Mouse (Mus musculus): ENCODE measurements around the gene Nktr.
A peak's percentile ranks its signal among the peaks of the same experiment; 100 is the strongest.

The Nktr gene

DNA sequence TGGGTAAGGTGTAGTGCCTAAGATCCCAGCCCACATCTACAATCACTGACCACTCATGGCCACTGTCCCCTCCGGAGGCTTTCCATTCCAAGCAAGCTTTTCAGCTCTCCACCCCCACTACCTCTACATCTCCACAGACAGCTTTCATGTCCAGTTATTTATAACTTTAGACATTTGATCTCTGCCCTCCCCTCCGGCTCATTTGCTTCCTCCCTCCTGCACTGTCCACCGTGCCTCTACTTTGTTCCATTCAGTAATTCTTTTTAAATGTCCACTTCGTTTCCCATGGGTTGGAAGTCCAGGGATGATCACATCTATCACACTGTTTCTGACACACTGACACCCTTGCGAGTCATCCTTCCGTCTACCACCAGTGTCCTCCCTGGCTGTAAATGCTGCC lies 11.2 kb upstream of the Nktr start:
- no peak for DNase-seq (ENCODE audit: low spot score in 2 of 2)

DNA sequence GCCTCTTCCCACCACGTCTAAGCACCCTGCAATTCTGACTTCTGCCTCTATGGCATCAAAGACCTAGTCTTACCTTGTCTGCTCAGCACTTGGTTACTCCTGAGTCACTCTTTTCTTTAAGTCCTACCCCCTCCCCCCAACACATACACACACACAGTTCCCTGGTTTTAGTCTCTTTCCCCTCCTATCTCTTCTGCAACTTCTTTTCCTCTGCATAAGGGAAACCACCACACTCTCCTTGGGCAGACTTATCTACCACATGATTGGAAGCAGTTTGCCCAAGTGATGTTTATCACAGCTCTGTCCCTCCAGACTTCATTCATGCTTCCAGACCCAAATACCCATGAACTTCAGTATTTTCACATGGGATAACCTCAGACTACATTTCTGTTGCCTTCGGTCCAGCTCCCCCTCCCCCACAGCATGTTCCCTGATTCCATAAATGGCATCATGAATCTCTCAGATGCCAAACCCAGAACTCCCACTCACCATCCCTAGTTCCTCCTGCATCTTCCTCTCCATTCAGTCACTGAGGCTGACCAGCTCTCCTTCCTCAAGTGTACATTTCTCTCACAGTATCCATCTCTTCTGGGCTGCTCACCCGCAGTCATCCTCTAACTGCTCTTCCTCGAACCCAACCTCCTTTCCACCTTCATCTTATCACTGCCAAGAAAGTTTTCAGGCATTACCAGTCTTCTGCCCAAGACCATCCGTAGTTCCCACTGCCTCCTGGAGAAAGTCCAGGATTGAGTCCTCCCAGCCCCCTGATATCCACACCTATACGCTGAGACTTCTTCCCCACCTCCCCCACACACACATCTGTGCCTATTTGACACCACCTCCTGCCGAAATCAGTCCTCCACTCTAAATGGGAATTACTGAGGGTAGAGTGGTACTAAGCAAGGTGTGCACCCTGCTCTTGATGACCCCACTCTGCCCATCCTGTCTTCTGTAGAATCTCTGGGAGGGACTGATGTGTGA lies 10.2 kb upstream of the Nktr start:
- peak in 1 of 2 experiments; percentile 7 for DNase-seq (ENCODE audit: low spot score in 2 of 2)

- DNase-seq (ENCODE audit: low spot score in 2 of 2) = peak; percentile 98 to 99
Observed at GRCm38 (mm10) chr9:121709898-121710583, 8.9 kb upstream of the Nktr start, which contains the start of gene Ss18l2. Ss18l2 (plus strand) TSS chr9:121710329.

DNA sequence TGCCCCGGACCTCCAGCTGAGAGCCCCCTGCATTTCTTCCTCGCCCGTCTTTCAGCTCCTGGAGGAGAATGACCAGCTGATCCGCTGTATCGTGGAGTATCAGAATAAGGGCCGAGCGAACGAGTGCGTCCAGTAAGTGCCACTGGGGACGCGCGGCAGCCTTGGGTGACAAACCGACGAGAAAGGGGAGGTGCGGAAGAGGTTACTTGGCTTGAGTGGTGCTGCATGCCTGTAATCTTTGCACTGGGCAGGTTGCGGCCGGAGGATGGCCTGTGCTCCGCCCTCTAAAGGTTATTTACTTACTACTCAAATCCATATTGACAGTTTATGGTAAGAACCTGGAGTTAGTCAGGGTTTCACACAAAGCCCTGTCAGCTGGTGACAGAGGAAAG lies 8.4 kb upstream of the Nktr start:
- DNase-seq (ENCODE audit: low spot score in 2 of 2) = peak in 1 of 2 experiments; percentile 33

GRCm38 (mm10) chr9:121717048-121717447 lies 1.9 kb upstream of the Nktr start:
- no peak for DNase-seq (ENCODE audit: low spot score in 2 of 2)

DNA sequence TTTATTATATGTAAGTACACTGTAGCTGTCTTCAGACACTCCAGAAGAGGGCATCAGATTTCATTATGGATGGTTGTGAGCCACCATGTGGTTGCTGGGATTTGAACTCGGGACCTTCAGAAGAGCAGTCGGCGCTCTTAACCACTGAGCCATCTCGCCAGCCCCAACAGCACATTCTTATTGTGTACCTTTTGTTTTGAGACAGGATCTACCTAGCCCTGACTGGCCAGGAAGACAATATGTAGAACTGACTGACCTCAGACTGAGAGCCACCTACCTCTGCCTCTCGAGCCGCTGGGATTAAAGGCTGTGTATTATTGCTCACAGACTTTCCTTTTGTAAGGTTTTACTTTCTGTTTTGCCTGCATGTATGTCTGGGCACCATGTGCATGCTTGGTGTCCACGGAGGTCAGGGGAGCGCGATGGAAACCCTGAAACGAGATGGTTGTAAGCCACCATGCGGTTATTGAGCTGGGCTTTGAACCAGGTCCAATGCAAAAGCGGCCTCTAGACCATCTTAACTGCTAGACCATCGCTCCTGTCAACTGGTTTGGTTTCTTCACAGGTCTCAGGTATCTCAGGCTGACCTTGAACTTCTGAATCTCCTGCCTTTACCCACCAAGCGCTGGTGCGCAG lies 781 bp upstream of the Nktr start:
- no peak for DNase-seq (ENCODE audit: low spot score in 2 of 2)

DNA sequence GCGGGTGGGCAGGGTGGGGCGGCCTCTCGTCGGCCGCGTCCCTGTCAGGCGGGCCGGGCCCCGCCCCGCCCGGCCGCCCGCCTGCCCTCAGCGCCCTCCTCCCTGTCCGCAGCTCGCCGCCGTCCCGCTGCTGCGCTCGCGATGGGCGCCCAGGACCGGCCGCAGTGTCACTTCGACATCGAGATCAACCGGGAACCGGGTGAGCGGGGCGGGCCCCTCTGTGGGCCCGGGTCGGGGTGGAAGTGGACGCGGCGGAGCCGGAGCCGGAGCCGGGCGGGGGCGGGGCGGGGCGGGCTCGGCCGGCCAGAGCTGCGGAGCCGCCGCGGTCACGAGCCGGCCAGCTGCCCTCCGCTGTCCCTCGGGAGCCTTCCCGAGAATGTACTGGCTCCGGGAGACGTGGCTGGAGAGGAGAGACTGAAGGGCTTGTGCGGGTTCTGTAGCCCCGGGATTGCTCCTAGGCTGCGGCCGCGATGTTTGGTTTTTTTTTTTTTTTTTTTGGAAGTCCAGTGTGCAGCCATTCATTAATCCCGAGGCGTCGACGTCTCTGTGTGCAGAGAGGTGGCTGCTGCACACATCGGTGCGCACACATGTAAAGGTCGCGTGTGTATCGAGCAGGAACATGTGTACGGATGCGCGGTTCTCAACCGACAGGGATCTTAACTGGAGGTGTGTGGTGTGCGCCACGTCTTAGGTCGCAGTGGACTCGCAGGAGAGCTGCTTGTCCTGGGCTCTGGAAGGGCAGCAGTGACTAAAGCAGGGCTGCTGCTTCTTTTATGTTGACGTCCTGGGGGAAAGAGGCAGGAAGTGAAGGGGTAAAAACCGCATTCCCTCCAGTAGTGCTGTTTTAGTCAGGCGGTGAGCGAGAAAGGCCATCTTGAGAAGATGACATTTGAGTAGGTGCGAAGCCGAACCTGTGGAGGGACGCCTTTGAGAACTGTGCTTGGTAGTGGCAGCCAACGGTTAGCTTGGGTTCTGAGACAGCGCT lies 670 bp downstream of the Nktr start:
- peak in 1 of 2 experiments; percentile 32 for DNase-seq (ENCODE audit: low spot score in 2 of 2)

DNA sequence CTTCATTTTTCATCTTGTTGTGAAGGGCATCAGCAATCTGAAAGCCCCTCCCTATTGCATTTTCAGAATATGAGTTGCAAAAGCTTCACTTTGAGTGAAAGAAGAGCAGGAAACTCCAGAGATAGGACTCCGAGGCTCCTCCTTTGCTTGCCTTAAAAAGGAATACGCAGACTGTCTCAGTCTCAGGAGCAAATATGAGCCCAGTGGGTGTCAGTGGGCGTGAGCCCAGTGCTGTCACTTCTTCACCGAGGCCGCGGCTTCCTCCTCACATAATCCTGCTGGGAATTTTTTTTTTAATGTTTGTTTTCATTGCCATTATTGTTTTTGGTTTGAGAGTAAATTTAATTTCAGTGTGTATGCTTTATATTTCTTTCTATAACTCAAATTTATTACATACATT lies 21.5 kb downstream of the Nktr start:
- peak in 1 of 2 experiments; percentile 47 for DNase-seq (ENCODE audit: low spot score in 2 of 2)

DNA sequence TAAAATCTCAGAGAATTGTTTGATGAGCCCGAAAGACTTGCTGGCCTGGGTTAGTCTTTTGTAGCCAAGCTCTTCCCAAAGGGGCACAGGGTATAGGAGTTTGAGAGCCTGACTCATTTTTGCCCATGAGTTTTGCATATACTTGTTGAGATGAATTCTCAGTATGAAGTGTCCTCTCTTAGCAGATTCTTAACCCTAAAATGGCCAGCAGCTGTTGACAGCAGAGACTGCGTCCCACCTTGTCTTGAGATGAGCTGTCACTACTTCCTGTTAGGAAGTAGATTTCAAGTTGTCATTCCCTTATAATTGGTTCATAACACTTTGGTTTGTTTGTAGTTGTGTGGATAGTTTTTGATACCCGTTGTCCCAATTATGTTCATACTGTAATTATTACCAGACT lies 22.2 kb downstream of the Nktr start:
- DNase-seq (ENCODE audit: low spot score in 2 of 2) = no peak

DNA sequence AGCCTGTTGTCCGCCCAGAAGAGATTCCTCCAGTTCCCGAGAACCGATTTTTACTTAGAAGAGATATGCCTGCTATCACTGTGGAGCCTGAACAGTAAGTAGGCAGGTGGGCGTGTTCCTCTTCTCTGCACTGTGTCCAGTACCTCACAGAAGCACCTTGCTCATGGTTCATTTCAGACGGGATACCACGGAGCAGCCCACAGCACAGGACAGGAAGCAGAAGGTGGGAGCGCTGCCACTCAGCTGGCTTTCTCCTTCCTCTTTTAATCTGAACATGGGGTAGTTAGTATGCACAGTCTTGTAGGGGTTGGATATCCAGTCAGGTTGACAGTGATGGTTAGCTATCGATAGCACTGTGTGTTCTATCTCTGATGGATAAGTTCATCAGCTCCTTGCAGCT lies 25.1 kb downstream of the Nktr start:
- DNase-seq (ENCODE audit: low spot score in 2 of 2) = no peak

DNA sequence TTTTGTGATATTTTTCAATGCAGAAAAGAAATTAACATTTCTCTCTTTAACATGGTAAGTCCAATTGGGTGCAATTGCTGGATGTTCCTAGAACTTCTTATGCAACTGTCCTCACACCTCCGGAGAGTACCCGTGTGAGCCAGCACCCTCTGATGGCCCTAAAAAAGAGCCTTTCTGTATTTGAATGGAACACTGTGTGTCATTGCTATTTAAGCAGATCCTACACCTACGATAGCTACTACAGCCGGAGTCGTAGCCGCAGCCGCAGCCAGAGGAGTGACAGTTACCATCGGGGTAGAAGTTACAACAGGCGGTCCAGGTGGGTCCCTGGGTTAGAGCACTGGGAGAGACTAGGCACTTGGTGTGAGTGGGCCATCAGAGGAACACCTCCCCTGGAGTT lies 33.8 kb downstream of the Nktr start:
- no peak for DNase-seq (ENCODE audit: low spot score in 2 of 2)

GRCm38 (mm10) chr9:121754624-121755023 lies 35.7 kb downstream of the Nktr start:
- no peak for DNase-seq (ENCODE audit: low spot score in 2 of 2)

GRCm38 (mm10) chr9:121756785-121757184 lies 37.8 kb downstream of the Nktr start:
- peak in 1 of 2 experiments; percentile 7 for DNase-seq (ENCODE audit: low spot score in 2 of 2)

DNA sequence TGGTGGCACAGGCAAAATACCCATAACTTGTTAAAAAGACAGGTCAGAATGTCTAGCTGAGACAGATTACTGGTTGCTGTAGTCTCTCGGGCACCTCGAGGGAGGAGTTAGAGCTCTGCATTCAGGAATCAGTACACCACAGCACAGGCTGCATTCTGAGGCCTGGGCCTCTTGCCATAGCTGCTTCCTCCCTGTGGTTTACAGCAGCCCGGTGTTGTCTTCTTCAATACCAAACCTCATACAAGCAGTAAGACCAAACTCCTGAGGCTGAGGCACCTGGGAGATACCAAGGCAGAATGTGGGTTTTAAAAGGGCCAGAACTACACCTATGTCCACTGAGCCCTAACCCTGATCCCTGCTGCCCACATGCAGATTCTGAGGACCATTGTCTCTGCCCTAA lies 38.5 kb downstream of the Nktr start:
- no peak for DNase-seq (ENCODE audit: low spot score in 2 of 2)

- DNase-seq (ENCODE audit: low spot score in 2 of 2) = no peak
Observed at GRCm38 (mm10) chr9:121757835-121758814, 39.2 kb downstream of the Nktr start.

DNA sequence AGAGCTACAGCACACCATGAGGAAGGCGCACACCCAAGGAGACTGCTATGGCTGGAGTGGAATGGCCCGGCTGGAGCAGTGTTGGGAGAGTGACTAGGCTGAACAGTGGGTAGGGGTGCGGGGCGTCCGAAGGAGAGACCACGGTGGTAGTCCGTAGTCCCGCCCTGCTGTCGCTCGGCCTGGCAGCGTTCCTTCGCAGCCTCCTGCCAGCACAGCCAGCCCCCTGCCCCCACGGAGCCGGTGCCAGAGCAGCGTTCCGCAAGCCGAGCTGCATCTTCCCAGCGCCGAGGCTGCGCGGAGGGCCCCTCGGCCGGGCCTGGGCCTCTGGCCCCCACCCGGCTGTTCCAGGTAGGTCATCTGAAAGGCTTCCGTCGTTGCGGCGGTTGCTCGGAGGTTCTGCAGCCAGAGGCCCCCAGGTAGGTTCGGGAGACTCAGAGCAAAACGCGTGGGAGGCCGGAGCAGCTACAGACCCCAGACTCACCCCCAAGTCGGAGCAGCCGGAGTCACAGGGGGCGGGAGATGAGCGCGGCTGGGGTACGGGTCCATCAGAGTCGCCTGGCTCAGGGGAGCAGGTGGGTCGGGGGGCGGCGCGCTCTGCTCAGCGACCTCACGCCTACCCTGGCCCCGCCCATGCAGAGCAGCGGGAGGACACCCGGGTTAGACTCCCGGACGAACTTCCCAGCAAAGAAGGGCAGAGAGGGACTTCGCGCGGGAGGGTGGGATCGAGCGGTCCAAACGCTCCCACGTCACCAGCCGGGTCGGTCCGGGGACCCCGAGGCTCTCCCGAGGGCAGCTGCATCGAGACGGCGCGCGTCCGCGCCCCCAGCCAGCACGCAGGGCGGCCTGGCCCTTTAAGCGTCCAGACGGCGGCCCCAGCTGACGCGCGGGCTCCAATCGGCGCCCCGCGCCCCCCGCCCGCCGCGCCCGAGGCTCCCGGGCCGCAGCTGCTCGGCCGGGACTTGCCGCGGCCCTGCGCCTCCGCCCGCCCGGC lies 40.4 kb downstream of the Nktr start, which contains the start of gene Zfp651:
Gene Zfp651, plus strand, starts transcription at position 240 of the 991 bp plus-strand sequence.
- DNase-seq (ENCODE audit: low spot score in 2 of 2) = peak; percentile 64 to 74

DNA sequence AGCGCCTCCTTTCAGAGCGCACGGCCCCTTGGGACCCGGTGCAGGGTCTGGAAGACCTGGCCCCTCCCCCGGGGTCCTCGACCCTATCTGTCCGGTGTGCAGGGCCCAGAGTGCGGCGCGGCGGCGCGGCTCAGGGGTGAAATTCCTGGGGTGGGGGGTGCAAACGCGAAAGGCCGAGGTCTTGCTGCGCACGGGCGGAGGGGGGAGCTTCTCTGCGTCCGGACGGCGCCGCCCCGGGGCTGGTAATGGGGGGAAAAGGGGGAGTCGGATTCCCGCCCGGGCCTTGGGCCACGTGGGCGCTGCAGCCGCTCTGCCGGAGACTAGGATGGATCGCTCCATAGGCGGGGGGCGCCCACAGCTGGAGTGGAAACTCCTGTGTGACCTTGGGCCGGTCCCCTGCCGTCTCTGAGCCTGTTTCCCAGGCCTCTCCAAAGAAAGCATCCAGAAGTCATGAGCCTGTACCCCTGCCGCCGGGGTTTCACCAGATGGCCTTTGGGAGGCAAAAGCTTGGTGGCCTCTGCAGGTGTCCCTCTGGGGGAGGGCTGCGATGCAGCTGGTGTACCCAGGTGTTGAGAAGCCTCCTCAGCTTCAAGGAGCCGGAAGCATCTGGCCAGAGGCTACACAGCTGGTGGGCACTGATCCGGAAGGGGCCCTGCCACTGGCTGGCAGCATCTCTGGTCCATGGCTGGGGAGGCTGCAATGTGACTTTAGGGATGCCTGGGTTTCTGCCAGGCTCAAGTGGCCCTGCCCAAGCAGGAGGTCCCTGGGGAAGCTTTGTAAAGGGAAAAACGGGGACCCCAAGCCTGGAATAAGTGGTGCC lies 41.5 kb downstream of the Nktr start:
- DNase-seq (ENCODE audit: low spot score in 2 of 2) = peak in 1 of 2 experiments; percentile 62
